Mouse (Mus musculus) ES-Bruce4 (cell line): ENCODE data around the gene Slc44a4.

ENCODE experiments used
- CTCF ChIP-seq: IDR thresholded peaks from one replicate; pipeline ENCODE4 v1.8.1; 2011; ENCODE audit warnings: low read depth, low read length
- EP300 ChIP-seq: IDR thresholded peaks from 2 replicates; pipeline ENCODE4 v1.6.1; 2011; ENCODE audit warnings: low read depth, low read length; ENCODE audit not compliant: insufficient read depth

GRCm38 (mm10) chr17:34894074-34894597 is 20.1 kb upstream of the Slc44a4 start:
- peak; percentile 56; the same call in 1 of the 2 replicates for TF ChIP-seq EP300
- TF ChIP-seq CTCF: no peak
